Mouse (Mus musculus): ENCODE measurements around the gene Akap9. TPM values are rescaled to one million over a fixed set of nuclear protein-coding genes. Genes with fewer than 3 reads are reported as not detected.

Gene Akap9
- total RNA-seq, 2 experiments from 2014 or later: 33.7 to 36.0 TPM

Other genes starting within 250 kb of the Akap9 start
- 21.0 and 24.8 TPM in 2 replicates for gene Ankib1, start 125.1 kb upstream of the Akap9 start, total RNA-seq (2015)
- gene Ankib1, start 125.1 kb upstream of the Akap9 start, total RNA-seq (2017): 29.4 and 31.8 TPM in 2 replicates
- 48.7 and 53.7 TPM in 2 replicates for gene Krit1, start 124.9 kb upstream of the Akap9 start, total RNA-seq (2015)
- gene Krit1, start 124.9 kb upstream of the Akap9 start, total RNA-seq (2017): 47.4 and 58.8 TPM in 2 replicates
- gene Lrrd1, start 82.9 kb upstream of the Akap9 start, total RNA-seq (2015): 0.07 and 0.48 TPM in 2 replicates
- gene Lrrd1, start 82.9 kb upstream of the Akap9 start, total RNA-seq (2017): not detected in 2 replicates
- 7.9 and 9.2 TPM in 2 replicates for gene Mterf1a, start 34.1 kb upstream of the Akap9 start, total RNA-seq (2015)
- gene Mterf1a, start 34.1 kb upstream of the Akap9 start, total RNA-seq (2017): 11.0 and 12.7 TPM in 2 replicates
- 14.1 and 18.5 TPM in 2 replicates for gene Cyp51, start 176.7 kb downstream of the Akap9 start, total RNA-seq (2015)
- 17.5 and 20.9 TPM in 2 replicates for gene Cyp51, start 176.7 kb downstream of the Akap9 start, total RNA-seq (2017)

All from megakaryocyte, adult 5-6 weeks (primary cell).